Mouse (Mus musculus): Measurements from ENCODE around the gene Mipep.

DNA sequence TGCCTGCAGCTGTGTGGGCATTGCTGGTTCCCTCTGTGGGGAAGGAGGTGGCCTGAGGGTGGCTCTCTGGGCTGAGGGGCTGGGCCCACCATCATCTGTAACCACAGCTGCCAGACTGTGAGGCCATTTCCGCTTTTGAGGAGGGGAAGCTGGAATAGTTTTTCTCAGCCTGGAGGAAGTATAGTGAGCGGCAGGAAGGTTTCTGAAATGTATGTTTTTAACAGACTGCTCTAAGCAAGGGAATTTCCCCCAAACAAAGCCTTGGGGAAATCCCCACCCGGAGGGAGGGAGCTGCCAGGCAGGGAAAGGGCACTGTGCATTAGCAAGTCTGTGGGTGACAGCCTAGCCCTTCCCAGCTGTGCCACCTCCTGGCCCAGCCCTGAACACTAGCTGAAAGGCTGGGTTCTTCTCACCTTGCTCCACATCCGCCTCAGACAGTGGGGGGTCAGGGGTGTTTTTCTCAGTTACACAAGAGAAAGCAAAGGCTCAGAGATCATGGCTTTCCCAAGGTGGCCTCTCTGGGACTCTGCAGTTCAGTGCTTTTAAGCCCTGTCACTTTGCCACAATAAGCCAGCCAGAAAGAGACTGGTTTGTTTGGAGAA is 47.7 kb upstream of the Mipep start:
- no peak for TF ChIP-seq EP300 (optimal IDR thresholded peaks at IDR 0.05)
- peak; percentile 36 for TF ChIP-seq CTCF (IDR thresholded peaks at IDR 0.05; ENCODE audit: low read depth)

Measured in stomach, postnatal 0 days (tissue).